Mouse (Mus musculus): Measurements from ENCODE around the gene Cln6. TPM values are rescaled to one million over a fixed set of nuclear protein-coding genes. Genes with fewer than 3 reads are reported as not detected.
"Not testable (repeated sequence)": the region's sequence is repeated elsewhere in the genome, so short reads cannot be mapped to it uniquely, and the experiment has no call there.

Gene Cln6
- total RNA-seq, 2 experiments from 2014 or later: 10.0 to 11.9 TPM

DNA sequence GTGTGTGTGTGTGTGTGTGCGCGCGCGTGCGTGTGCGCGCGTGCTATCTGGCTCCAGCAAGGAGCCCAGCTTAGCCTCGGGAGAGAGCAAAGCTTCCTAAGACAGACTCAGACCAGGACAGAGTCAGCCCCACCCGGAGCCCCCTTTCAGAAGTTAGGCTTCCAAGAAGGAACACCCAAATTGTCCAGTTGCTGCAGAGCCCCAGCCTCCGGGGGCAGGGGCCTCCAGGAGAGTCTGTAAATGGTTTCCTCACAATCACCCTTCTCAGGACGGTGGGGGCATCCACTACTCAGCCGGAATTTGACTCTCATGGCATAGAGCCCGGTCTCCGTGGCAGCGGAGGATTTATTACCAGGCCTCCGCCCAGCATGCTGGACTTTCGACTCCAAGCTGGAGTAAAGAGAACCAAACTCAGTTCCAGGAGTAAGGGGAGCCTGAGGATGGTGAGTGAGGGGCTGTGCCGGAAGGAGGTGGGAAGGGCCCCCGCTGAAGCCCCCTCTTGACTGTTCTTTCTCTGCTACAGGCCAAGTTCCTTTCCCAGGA is 19.2 kb downstream of the Cln6 start, which contains the start of gene Calml4:
TSS of gene Calml4 (plus strand) at position 362 of the 543 bp plus-strand sequence.
- no peak within 1 kb of the TSS for H3K4me3 ChIP-seq
- TF ChIP-seq CTCF (IDR thresholded peaks at IDR 0.05): no peak
- no peak within 1 kb of the TSS for H3K27ac ChIP-seq
- DNase-seq (ENCODE audit: extremely low spot score in 1 of 2, low spot score in 2 of 2): no peak
- intact Hi-C loops (cut with DNase I): no loop called here

- Histone ChIP-seq H3K4me3 (no peak overlapping the region), H3K27ac (no peak overlapping the region)
- DNase-seq (ENCODE audit: extremely low spot score in 1 of 2, low spot score in 2 of 2): no peak
- intact Hi-C loops (cut with DNase I): no loop called here
- no peak for TF ChIP-seq CTCF (IDR thresholded peaks at IDR 0.05)
These were observed 19.9 kb downstream of the Cln6 start for GRCm38 (mm10) chr9:62858266-62859019.

- H3K4me3 ChIP-seq; H3K27ac ChIP-seq; intact Hi-C loops (cut with DNase I); DNase-seq (ENCODE audit: extremely low spot score in 1 of 2, low spot score in 2 of 2): not testable (repeated sequence)
These were observed 21.5 kb downstream of the Cln6 start for GRCm38 (mm10) chr9:62860102-62860501.

GRCm38 (mm10) chr9:62860866-62861265 is 22.3 kb downstream of the Cln6 start:
- no peak for DNase-seq (ENCODE audit: extremely low spot score in 1 of 2, low spot score in 2 of 2)
- H3K27ac ChIP-seq: no peak overlapping the region
- TF ChIP-seq CTCF (IDR thresholded peaks at IDR 0.05): no peak
- intact Hi-C loops (cut with DNase I): no loop called here
- H3K4me3 ChIP-seq: no peak overlapping the region

DNA sequence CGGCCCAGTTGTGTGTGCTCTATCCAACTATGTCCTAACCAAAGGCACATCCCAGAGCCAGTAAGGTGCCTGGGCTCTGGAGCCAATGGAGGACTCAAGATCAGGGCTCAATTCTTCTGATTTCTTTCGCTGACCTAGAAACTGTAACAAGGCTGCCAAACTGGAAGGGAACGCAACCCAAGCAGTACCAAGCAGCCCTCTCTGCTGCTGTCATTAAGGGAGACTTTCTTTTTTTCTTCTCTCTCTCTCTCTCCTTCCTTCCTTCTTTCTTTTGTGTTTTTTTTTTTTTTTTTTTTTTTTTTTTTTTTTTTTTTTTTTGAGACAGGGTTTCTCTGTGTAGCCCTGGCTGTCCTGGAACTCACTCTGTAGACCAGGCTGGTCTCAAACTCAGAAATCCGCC is 30.7 kb downstream of the Cln6 start:
- H3K4me3 ChIP-seq; intact Hi-C loops (cut with DNase I); DNase-seq (ENCODE audit: extremely low spot score in 1 of 2, low spot score in 2 of 2); H3K27ac ChIP-seq: not testable (repeated sequence)

DNA sequence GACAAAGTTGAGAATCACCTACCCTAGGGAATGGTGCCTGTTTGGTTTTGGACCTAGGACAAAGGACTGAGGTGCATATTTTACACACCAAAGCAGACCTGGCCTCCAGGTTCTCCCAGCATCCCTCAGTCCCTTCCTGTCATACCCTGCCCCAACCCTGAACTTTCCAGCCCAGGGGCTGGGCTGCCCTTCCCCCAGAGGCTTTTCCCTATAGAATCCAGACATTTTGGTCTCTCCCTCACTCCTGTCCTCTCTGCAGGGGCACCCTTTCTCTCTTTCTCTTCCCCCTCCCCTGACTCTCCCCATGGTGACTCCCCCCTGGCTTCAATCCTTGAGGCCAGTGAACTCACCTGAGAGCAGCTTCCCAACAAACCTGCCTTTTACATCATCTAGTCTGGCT is 32.1 kb downstream of the Cln6 start:
- intact Hi-C loops (cut with DNase I): no loop called here
- no peak for DNase-seq (ENCODE audit: extremely low spot score in 1 of 2, low spot score in 2 of 2)
- TF ChIP-seq CTCF (IDR thresholded peaks at IDR 0.05): no peak
- no peak overlapping the region for H3K4me3 ChIP-seq
- no peak overlapping the region for H3K27ac ChIP-seq

GRCm38 (mm10) chr9:62876966-62877616 is 38.5 kb downstream of the Cln6 start:
- DNase-seq (ENCODE audit: extremely low spot score in 1 of 2, low spot score in 2 of 2): no peak
- intact Hi-C loops (cut with DNase I): no loop called here
- no peak for TF ChIP-seq CTCF (IDR thresholded peaks at IDR 0.05)
- Histone ChIP-seq H3K27ac (no peak overlapping the region), H3K4me3 (no peak overlapping the region)

GRCm38 (mm10) chr9:62877825-62878224 is 39.2 kb downstream of the Cln6 start:
- H3K27ac ChIP-seq: no peak overlapping the region
- DNase-seq (ENCODE audit: extremely low spot score in 1 of 2, low spot score in 2 of 2): no peak
- H3K4me3 ChIP-seq: no peak overlapping the region
- intact Hi-C loops (cut with DNase I): no loop called here
- TF ChIP-seq CTCF (IDR thresholded peaks at IDR 0.05): no peak

- TF ChIP-seq CTCF (IDR thresholded peaks at IDR 0.05): no peak; the same call in 1 of the 2 replicates
- no peak for DNase-seq (ENCODE audit: extremely low spot score in 1 of 2, low spot score in 2 of 2)
- intact Hi-C loops (cut with DNase I): no loop called here
- H3K4me3 ChIP-seq: no peak overlapping the region
- H3K27ac ChIP-seq: no peak overlapping the region
These were observed 43.3 kb downstream of the Cln6 start for GRCm38 (mm10) chr9:62881871-62882270.

DNA sequence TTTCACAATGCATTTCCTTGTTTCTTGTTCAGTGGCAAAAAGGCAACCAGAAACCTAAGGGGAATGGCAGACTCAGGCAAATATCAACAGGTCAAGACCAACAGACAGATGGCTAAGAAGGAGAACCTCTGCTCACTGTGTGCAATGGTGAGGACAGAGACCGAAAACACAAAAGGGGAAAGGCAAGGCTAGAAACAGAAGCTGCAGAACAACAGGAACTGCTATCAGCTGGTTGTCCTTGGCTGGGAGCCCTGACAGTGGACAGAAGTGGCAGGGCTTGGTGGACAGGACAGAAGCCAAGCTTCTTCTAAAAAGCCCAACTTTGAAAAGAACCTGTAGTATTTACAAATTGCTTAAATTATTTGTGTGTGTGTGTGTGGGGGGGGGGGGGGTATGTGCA is 55.9 kb downstream of the Cln6 start:
- DNase-seq (ENCODE audit: extremely low spot score in 1 of 2, low spot score in 2 of 2): no peak
- Histone ChIP-seq H3K4me3 (no peak overlapping the region), H3K27ac (no peak overlapping the region)
- intact Hi-C loops (cut with DNase I): loop anchor here (5.0 to 10.0 kb wide), 2 partner anchors 78 to 470 kb away; no protein-coding TSS in a partner anchor
- no peak for TF ChIP-seq CTCF (IDR thresholded peaks at IDR 0.05)

Other genes with a start within 250 kb of the Cln6 start
- 1 to 10 TPM; 3.6 to 4.0 TPM for gene Itga11, start 161.0 kb upstream of the Cln6 start, total RNA-seq (2021)
- 100 to 1,000 TPM; 104 to 107 TPM for gene Fem1b, start 26.9 kb upstream of the Cln6 start, total RNA-seq (2021)
- 1 to 10 TPM in 1 of 2 experiments, under 1 TPM in 1; 0.75 to 1.1 TPM for gene Calml4, start 19.3 kb downstream of the Cln6 start, total RNA-seq (2021)
- gene Pias1, start 149.1 kb downstream of the Cln6 start, total RNA-seq (2021): 10 to 100 TPM; 66.0 to 68.6 TPM